Mouse (Mus musculus): ENCODE data around the gene Dgke. TPM values are rescaled to one million over a fixed set of nuclear protein-coding genes. Genes with fewer than 3 reads are reported as not detected.
A peak's percentile ranks its signal among the peaks of the same experiment; 100 is the strongest.
"Not testable (repeated sequence)": the region's sequence is repeated elsewhere in the genome, so short reads cannot be mapped to it uniquely, and the experiment has no call there.

The Dgke gene
- total RNA-seq, 1 experiment, result 24.2 TPM

DNA sequence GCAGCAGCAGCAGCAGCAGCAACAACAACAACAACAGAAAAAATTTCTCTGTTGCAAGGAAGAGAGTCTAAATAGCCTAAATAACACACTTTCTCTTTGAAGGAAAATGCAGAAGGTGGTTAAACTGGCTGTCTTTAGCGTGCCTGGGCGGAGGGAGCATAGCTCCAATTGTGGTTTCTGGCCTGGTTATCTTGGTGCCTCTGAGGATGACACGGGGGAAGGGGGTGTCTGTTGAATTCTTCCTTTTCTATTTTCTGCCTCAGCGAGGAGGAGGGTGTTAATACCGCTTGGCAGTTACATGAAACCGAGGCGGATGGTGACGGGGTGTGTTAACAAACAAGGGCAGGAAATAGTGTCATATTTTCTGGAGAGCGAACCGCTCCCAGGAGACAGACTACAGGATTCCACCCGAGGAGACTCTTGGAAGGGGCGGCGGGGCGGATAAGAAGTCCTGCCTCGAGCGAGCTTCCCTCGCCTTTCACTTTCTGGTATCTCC lies 34.2 kb upstream of the Dgke start:
- Histone ChIP-seq H3K9ac (ENCODE audit: insufficient read depth, low read depth, low read length, poor library complexity, severe bottlenecking) (0 out of 2 replicates have a peak overlapping the region, but pooled peaks have one; percentile 39), H3K9me3 (ENCODE audit: control insufficient read depth, insufficient read depth, low read depth, low read length) (no peaks in the 10 kb centered on the region), H3K36me3 (ENCODE audit: control insufficient read depth, insufficient read depth, low read length, poor library complexity, severe bottlenecking) (no peaks in the 10 kb centered on the region), H3K4me3 (ENCODE audit: insufficient read depth in 1 of 2, low read depth in 1 of 2, low read length in 2 of 2, poor library complexity in 1 of 2, severe bottlenecking in 1 of 2) (no peak overlapping the region), H3K4me1 (ENCODE audit: control insufficient read depth in 2 of 2, insufficient read depth in 2 of 2, low read length in 2 of 2, poor library complexity in 1 of 2) (peaks cover 0 to 8% of the 10 kb centered on the region in 2 experiments; a peak in 2 of 4 replicates), H3K27ac (ENCODE audit: insufficient read depth, low read depth, low read length, poor library complexity, severe bottlenecking) (no peak overlapping the region)
- TF ChIP-seq ZNF384 (IDR thresholded peaks at IDR 0.05; ENCODE audit: low read depth, low read length) (no peak), ZC3H11A (IDR thresholded peaks at IDR 0.05; ENCODE audit: borderline replicate concordance, low read depth, low read length) (no peak), HCFC1 (IDR thresholded peaks at IDR 0.05; ENCODE audit: borderline replicate concordance, insufficient read depth, low read length) (no peak), MAFK (IDR thresholded peaks at IDR 0.05; ENCODE audit: insufficient read depth, low read depth, low read length) (no peak), CHD2 (IDR thresholded peaks at IDR 0.05; ENCODE audit: low read depth, low read length) (no peak)
- in situ Hi-C loops (cut with MboI; ENCODE audit: low sequenced_read_pairs in 2 of 2, unreplicated experiment in 2 of 2), result no loop called here
- DNase-seq (ENCODE audit: low read depth, low spot score), result no peak

DNA sequence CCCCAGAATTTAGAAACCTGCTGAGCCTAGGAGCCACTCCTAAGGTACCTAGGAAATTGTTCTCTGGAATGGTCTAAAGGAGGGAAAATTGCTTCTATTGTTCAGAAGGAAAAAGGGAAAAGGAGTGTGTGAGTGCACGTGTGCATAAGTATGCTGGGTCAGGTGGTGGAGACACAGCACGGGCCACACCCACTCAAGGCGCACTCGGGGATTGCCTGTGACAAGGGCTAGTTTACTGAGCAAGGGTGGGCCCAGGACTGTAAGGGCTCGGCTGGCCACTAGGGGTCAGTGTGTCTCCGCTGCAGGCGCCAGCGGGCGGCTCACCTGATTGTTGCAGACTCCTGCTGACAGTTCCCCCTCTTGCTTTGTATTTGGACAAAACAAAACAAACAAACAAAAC lies 33.8 kb upstream of the Dgke start:
- TF ChIP-seq MAFK (IDR thresholded peaks at IDR 0.05; ENCODE audit: insufficient read depth, low read depth, low read length), result no peak
- peak; percentile 87; the same call in 1 of the 2 replicates for TF ChIP-seq ZC3H11A (IDR thresholded peaks at IDR 0.05; ENCODE audit: borderline replicate concordance, low read depth, low read length)
- peak; percentile 56; the same call in 1 of the 2 replicates for TF ChIP-seq HCFC1 (IDR thresholded peaks at IDR 0.05; ENCODE audit: borderline replicate concordance, insufficient read depth, low read length)
- H3K4me1 ChIP-seq (ENCODE audit: control insufficient read depth in 2 of 2, insufficient read depth in 2 of 2, low read length in 2 of 2, poor library complexity in 1 of 2), result peaks cover 0 to 7% of the 10 kb centered on the region in 2 experiments; a peak in 2 of 4 replicates
- DNase-seq (ENCODE audit: low read depth, low spot score), result peak; percentile 87
- in situ Hi-C loops (cut with MboI; ENCODE audit: low sequenced_read_pairs in 2 of 2, unreplicated experiment in 2 of 2), result no loop called here
- H3K36me3 ChIP-seq (ENCODE audit: control insufficient read depth, insufficient read depth, low read length, poor library complexity, severe bottlenecking), result no peaks in the 10 kb centered on the region
- H3K4me3 ChIP-seq (ENCODE audit: insufficient read depth in 1 of 2, low read depth in 1 of 2, low read length in 2 of 2, poor library complexity in 1 of 2, severe bottlenecking in 1 of 2), result no peak overlapping the region
- no peak overlapping the region for H3K27ac ChIP-seq (ENCODE audit: insufficient read depth, low read depth, low read length, poor library complexity, severe bottlenecking)
- no peaks in the 10 kb centered on the region for H3K9me3 ChIP-seq (ENCODE audit: control insufficient read depth, insufficient read depth, low read depth, low read length)
- H3K9ac ChIP-seq (ENCODE audit: insufficient read depth, low read depth, low read length, poor library complexity, severe bottlenecking), result no peak overlapping the region

DNA sequence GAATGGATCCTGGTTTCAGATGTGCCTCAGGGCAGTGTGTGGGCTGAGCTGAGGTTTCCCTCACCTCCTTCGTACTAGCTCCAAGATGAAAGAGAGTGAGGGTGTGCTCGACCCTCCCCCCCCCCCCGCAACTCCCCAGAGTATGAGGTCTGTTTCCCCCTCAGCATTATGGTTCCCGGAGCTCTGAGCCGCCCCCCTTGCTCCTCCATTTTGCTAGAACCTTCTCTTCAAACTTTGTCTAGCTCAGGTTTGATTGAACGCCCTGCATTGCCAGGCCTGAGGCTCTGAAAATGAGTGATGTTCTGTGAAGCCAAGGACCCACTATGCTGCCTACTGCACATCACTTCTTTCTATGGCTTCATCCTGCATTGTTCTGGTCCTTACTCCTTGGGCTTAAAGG lies 32.3 kb upstream of the Dgke start:
- in situ Hi-C loops (cut with MboI; ENCODE audit: low sequenced_read_pairs in 2 of 2, unreplicated experiment in 2 of 2), result loop anchor here in 1 of 2 experiments (10.0 kb wide), 1 partner anchor 206 kb away; the partner anchor contains the start of gene Nog

DNA sequence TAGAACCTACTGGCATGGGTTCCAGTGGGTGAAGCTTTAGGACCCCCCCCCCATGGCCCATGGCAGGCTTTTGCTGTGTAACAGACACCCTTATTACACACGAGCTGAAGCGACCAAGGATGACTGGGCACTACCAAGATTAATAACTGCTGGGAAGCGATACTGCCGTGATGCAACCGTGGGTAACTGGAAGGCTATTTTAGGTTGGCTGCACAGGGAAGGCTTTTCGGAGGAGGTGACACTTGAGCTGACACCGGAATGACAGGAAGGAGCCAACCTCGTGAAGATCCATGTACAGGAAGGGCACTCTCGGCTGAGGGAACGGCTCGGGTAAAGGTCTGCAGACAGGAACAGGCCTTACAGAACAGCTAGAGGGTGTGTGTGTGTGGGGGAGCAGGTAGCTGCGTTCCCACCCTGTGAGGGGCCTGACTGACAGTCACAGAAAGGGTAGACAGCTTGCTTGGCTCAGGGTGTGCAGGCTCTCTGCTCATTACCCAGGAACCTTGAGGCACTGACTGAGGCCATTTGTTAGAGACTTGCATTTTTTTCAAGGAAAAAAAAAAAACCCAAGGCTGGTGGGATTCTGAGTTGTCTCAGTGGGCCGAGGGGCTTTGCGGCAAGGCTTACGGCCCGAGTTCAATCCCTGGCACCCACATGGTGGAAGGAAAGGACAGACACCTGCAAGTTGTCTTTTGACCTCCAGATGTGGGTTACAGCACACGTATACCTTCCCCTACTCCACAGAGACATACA lies 31.6 kb upstream of the Dgke start:
- TF ChIP-seq ZNF384 (IDR thresholded peaks at IDR 0.05; ENCODE audit: low read depth, low read length), result no peak
- no peak for TF ChIP-seq MAFK (IDR thresholded peaks at IDR 0.05; ENCODE audit: insufficient read depth, low read depth, low read length)
- no peak for TF ChIP-seq CHD2 (IDR thresholded peaks at IDR 0.05; ENCODE audit: low read depth, low read length)
- TF ChIP-seq HCFC1 (IDR thresholded peaks at IDR 0.05; ENCODE audit: borderline replicate concordance, insufficient read depth, low read length), result no peak
- no peak for TF ChIP-seq ZC3H11A (IDR thresholded peaks at IDR 0.05; ENCODE audit: borderline replicate concordance, low read depth, low read length)
- Histone ChIP-seq H3K9me3 (ENCODE audit: control insufficient read depth, insufficient read depth, low read depth, low read length) (no peaks in the 10 kb centered on the region), H3K36me3 (ENCODE audit: control insufficient read depth, insufficient read depth, low read length, poor library complexity, severe bottlenecking) (no peaks in the 10 kb centered on the region), H3K4me1 (ENCODE audit: control insufficient read depth in 2 of 2, insufficient read depth in 2 of 2, low read length in 2 of 2, poor library complexity in 1 of 2) (peaks cover 0 to 4% of the 10 kb centered on the region in 2 experiments; a peak in 1 of 4 replicates), H3K4me3 (ENCODE audit: insufficient read depth in 1 of 2, low read depth in 1 of 2, low read length in 2 of 2, poor library complexity in 1 of 2, severe bottlenecking in 1 of 2) (no peak overlapping the region), H3K9ac (ENCODE audit: insufficient read depth, low read depth, low read length, poor library complexity, severe bottlenecking) (no peak overlapping the region), H3K27ac (ENCODE audit: insufficient read depth, low read depth, low read length, poor library complexity, severe bottlenecking) (no peak overlapping the region)
- DNase-seq (ENCODE audit: low read depth, low spot score), result no peak
- in situ Hi-C loops (cut with MboI; ENCODE audit: low sequenced_read_pairs in 2 of 2, unreplicated experiment in 2 of 2), result loop anchor here in 1 of 2 experiments (10.0 kb wide), 1 partner anchor 207 kb away; the partner anchor contains the start of gene Nog

More for the DNA sequence above, 32.3 kb upstream of the Dgke start:
- TF ChIP-seq ZNF384 (IDR thresholded peaks at IDR 0.05; ENCODE audit: low read depth, low read length) (no peak), ZC3H11A (IDR thresholded peaks at IDR 0.05; ENCODE audit: borderline replicate concordance, low read depth, low read length) (no peak), HCFC1 (IDR thresholded peaks at IDR 0.05; ENCODE audit: borderline replicate concordance, insufficient read depth, low read length) (no peak), CHD2 (IDR thresholded peaks at IDR 0.05; ENCODE audit: low read depth, low read length) (no peak), MAFK (IDR thresholded peaks at IDR 0.05; ENCODE audit: insufficient read depth, low read depth, low read length) (no peak)
- Histone ChIP-seq H3K36me3 (ENCODE audit: control insufficient read depth, insufficient read depth, low read length, poor library complexity, severe bottlenecking) (no peaks in the 10 kb centered on the region), H3K9ac (ENCODE audit: insufficient read depth, low read depth, low read length, poor library complexity, severe bottlenecking) (no peak overlapping the region), H3K4me1 (ENCODE audit: control insufficient read depth in 2 of 2, insufficient read depth in 2 of 2, low read length in 2 of 2, poor library complexity in 1 of 2) (peaks cover 0 to 4% of the 10 kb centered on the region in 2 experiments; a peak in 1 of 4 replicates), H3K4me3 (ENCODE audit: insufficient read depth in 1 of 2, low read depth in 1 of 2, low read length in 2 of 2, poor library complexity in 1 of 2, severe bottlenecking in 1 of 2) (no peak overlapping the region), H3K9me3 (ENCODE audit: control insufficient read depth, insufficient read depth, low read depth, low read length) (no peaks in the 10 kb centered on the region), H3K27ac (ENCODE audit: insufficient read depth, low read depth, low read length, poor library complexity, severe bottlenecking) (no peak overlapping the region)
- no peak for DNase-seq (ENCODE audit: low read depth, low spot score)

DNA sequence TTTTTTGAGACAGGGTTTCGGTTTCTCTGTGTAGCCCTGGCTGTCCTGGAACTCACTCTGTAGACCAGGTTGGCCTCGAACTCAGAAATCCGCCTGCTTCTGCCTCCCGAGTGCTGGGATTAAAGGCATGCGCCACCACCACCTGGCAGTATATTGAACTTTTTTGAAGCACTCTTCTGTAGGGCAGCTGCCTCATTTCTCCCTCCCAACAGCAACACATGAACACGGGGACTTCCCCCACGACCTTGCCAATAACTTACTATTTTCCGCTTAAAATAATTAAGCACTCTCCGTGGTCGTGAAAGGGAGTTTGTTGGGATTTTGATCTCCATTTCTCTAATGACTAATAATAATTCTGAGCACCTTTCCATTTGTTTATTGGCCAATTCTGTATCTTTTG lies 30.6 kb upstream of the Dgke start:
- H3K27ac ChIP-seq (ENCODE audit: insufficient read depth, low read depth, low read length, poor library complexity, severe bottlenecking); DNase-seq (ENCODE audit: low read depth, low spot score); H3K4me1 ChIP-seq (ENCODE audit: control insufficient read depth in 2 of 2, insufficient read depth in 2 of 2, low read length in 2 of 2, poor library complexity in 1 of 2); H3K36me3 ChIP-seq (ENCODE audit: control insufficient read depth, insufficient read depth, low read length, poor library complexity, severe bottlenecking); H3K4me3 ChIP-seq (ENCODE audit: insufficient read depth in 1 of 2, low read depth in 1 of 2, low read length in 2 of 2, poor library complexity in 1 of 2, severe bottlenecking in 1 of 2); H3K9me3 ChIP-seq (ENCODE audit: control insufficient read depth, insufficient read depth, low read depth, low read length); H3K9ac ChIP-seq (ENCODE audit: insufficient read depth, low read depth, low read length, poor library complexity, severe bottlenecking): not testable (repeated sequence)
- in situ Hi-C loops (cut with MboI; ENCODE audit: low sequenced_read_pairs in 2 of 2, unreplicated experiment in 2 of 2), result loop anchor here in 1 of 2 experiments (10.0 kb wide), 1 partner anchor 208 kb away; the partner anchor contains the start of gene Nog

Data from ES-E14 (cell line).